Mouse (Mus musculus): ENCODE results near the gene Pxmp4. TPM values are rescaled to one million over a fixed set of nuclear protein-coding genes. Genes with fewer than 3 reads are reported as not detected.

The Pxmp4 gene
- total RNA-seq, 4 experiments from 2014 or later = 11.3 to 12.6 (median 11.7) TPM

DNA sequence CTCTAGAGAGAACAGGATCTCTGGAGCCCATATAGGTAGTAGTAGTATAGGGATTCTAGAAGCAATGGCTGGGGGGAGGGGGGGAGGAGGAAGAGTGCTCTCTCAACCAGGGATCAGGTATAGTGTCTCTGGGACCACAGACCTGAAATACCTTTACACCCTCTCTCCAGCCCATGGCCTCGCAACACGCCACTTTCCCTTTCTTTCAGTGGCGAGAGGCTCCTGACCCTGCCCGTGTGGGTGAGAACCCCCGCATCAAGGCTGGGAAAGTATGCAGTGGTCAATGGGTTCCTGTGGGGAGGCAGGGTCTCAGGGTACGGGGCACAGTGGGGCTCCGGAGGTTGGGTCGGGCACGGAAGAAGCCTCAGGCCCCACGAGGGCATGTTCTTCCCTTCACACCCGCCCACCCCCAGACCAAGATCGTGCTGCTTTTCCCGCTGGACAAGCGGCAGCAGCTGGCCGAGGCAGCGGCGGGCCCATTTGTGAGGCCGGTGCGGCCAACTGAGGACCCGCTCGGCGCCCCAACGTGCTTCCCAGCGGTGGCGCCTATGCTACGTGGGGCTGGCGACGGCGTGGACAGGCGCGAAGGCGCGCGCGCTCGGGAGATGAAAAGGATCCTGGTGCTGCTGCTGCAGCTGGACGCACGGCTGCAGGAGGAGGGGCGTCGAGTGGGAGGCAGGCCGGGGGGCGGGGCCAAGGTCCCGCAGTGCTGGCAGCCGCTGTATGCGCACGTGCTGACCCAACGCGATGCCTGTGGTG lies 54.2 kb downstream of the Pxmp4 start:
- no peak for DNase-seq (ENCODE audit: low spot score in 2 of 2)

DNA sequence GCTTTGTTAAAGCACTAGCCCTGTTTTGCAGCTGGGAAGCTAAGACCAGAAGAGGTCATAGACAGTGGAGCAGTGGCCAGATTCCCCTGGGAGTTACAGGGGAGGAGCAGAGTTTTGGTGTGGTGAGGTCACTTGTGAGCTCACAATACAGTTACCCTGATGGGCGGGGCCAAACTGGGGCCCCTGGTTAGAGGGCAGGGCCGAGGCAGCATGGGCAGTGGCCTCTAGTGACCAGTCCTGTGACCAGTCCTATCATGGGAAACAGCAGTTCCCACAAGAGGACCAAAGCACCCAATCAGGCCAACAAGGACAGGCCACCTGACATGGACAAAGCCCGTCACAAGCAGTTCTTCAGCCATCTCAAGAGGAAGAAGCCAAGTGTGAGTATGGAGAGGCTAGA lies 54.8 kb downstream of the Pxmp4 start:
- DNase-seq (ENCODE audit: low spot score in 2 of 2) = no peak

DNA sequence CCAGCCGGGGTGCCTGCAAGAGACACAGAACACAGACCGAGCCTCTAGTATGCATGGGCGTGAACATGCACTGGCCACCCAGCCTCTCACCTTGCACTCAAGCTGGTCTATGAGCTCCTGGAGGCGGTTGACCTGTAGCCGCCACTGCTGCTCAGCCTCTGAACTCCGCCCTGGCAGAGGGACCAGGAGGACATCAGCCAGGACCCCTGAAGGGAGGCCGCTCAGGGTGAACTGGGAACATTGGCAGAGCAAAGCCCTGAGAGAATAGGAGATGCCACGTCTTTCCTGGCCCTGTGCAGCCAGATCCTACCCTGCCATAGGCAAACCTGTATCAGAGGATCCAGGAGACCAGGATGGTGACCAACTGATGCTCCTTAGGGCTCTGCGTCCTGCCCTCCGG lies 56.8 kb downstream of the Pxmp4 start, which contains the start of gene 1700003F12Rik:
Gene 1700003F12Rik, plus strand, starts transcription at position 375 of the 400 bp plus-strand sequence.
- no peak for DNase-seq (ENCODE audit: low spot score in 2 of 2)

DNA sequence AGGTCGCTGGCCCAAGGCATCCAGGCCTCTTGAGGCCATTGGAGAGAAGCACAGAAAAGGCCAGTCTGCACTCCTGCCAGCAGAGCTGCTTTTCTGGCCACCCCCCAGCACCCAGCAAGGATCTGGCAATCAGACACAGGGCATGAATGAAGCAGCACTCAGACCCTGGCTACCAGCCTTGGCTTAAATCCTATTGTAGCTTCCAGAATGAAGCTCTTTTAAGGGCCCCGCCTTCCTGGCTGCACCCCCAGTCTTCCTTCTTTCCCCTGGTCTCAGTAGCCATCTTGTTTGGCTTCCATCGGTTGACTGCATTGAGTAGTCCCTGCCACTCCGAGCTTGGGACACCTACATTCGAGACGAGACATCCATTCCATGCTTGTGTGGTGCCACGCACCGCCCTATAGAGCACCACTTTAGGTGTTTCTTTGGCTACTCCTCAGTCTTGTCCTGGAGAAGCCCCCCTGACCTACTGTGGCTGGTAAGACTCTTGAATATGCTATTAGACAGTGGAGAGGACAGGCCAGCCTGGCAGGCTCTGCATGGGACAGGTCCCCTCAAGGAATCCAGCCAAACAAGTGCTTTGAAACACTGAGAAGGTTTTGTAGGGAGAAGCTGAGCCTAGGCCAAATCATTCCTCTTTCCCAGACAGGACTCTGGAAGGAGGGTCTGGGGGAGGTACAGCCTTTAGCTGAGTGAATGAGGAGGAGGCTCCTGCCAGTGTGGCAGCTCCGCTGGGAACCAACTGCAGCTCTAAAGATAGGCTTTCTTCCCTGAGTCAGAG lies 59.8 kb downstream of the Pxmp4 start:
- peak; percentile 81 to 87 for DNase-seq (ENCODE audit: low spot score in 2 of 2)

DNA sequence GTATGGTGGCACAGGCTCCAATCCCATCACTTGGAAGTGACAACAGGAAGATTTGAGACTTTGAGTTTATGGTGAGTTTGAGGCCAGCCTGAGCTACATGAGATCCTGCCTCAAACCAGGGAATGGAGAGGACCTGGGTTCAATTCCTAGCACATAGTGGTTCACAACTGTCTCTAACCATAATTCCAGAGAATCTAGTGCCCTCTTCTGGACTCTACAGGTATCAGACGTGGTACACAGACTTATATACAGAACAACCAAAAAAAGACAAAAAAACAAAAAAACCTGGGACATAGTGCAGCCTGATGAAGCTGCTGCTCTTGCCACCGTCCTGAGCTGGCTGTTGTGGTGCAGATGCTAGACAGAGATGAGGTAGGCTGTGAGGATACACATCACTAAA lies 61.9 kb downstream of the Pxmp4 start:
- no peak for DNase-seq (ENCODE audit: low spot score in 2 of 2)

DNA sequence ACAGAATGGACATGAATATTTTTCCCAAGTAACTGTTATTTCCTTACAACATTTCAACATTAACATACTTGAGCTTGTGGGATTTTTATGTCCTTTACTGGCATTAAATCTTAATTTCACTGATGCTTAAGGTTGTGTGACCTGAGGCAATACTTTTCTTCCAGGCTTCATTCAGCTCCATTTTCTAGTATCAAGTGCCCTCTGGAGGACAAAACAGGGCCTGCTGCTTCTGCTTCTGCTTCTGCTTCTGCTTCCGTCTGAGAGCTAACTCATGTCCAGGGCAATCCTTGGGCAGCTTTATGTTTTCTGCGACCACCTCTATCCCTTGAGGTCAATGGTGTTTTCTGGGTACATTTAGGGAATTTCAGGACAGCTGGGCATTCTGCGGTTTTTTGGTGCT lies 63.8 kb downstream of the Pxmp4 start:
- DNase-seq (ENCODE audit: low spot score in 2 of 2) = peak in 1 of 2 experiments; percentile 55

DNA sequence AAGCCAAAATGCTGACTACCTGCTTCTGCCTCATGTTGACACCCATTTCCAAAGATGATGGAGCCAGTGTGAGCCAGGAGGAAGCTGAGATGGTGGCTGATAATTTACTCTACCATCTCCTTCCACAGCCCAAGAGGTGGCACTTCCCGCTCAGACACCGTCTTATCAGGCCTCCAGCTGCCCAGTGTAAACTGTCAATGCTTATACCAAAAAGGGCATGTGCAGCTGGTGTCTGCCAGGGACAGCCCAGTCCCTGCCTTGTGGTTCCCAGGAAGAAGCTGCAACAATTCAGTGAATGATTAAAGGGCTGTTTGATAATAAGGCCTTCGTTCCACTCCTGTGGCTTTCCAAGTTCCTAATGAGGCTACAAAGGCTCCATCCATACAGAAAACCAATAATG lies 64.8 kb downstream of the Pxmp4 start:
- no peak for DNase-seq (ENCODE audit: low spot score in 2 of 2)

DNA sequence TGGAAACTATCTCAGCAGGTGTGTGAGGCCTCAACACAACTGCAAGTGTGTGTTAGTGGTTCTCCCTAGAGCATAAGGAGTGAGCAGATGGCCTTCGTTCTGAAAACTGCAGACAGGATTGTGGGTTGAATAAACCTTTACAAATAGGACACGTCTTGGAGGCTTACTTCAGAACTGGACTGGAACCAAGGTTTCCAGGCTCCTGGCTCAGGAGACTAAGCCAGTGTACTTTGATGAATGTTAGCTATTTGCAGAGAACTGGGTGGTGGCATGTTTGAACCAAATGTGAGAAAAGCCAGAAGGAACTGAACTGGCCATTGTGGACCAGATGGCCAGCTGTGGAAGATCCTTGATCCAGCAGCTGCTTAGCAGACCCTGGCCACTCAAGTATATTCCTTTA lies 65.2 kb downstream of the Pxmp4 start:
- peak; percentile 62 to 65 for DNase-seq (ENCODE audit: low spot score in 2 of 2)

Other genes starting within 250 kb of the Pxmp4 start
- gene Cdk5rap1, start 230.7 kb downstream of the Pxmp4 start, total RNA-seq (2022) = 10 to 100 TPM; 13.6 to 17.1 (median 16.0) TPM
- gene Snta1, start 195.6 kb downstream of the Pxmp4 start, total RNA-seq (2022) = 10 to 100 TPM; 41.0 to 45.9 (median 43.5) TPM
- 10 to 100 TPM; 48.9 to 60.8 (median 53.9) TPM for gene Cbfa2t2, start 167.2 kb downstream of the Pxmp4 start, total RNA-seq (2022)
- gene 1700003F12Rik, start 56.6 kb downstream of the Pxmp4 start, total RNA-seq (2022) = 1 to 10 TPM in 2 of 4 experiments, under 1 TPM in 2; 0.64 to 2.0 (median 0.87) TPM
- under 1 TPM in 1 of 4 experiments, not detected in 3; 0.40 TPM for gene Actl10, start 51.9 kb downstream of the Pxmp4 start, total RNA-seq (2022)
- 10 to 100 TPM; 29.2 to 33.2 (median 30.4) TPM for gene Necab3, start 44.8 kb downstream of the Pxmp4 start, total RNA-seq (2022)
- gene E2f1, start 33.8 kb downstream of the Pxmp4 start, total RNA-seq (2022) = 1 to 10 TPM; 3.5 to 5.1 (median 4.5) TPM
- gene Zfp341, start 9.6 kb upstream of the Pxmp4 start, total RNA-seq (2022) = 10 to 100 TPM in 1 of 4 experiments, 1 to 10 TPM in 3; 8.6 to 10.8 (median 9.3) TPM
- gene 4930519P11Rik, start 9.7 kb upstream of the Pxmp4 start, total RNA-seq (2022) = not detected
- 100 to 1,000 TPM; 206 to 234 (median 209) TPM for gene Chmp4b, start 48.0 kb upstream of the Pxmp4 start, total RNA-seq (2022)
- not detected for gene Gm14214, start 166.3 kb upstream of the Pxmp4 start, total RNA-seq (2022)
- 10 to 100 TPM; 63.5 to 70.0 (median 64.6) TPM for gene Raly, start 187.4 kb upstream of the Pxmp4 start, total RNA-seq (2022)
- gene a, start 187.7 kb upstream of the Pxmp4 start, total RNA-seq (2022) = not detected